Mouse (Mus musculus) thymus, adult 2 months (tissue): Measurements from ENCODE around the gene Gm20388.

Source experiments
- CTCF ChIP-seq: fragments of 200-500 bp; IDR thresholded peaks from 2 replicates; pipeline ENCODE4 v1.5.1; 2012; ENCODE audit warnings: mild to moderate bottlenecking, control low read depth, low read length, moderate library complexity, borderline replicate concordance; ENCODE audit not compliant: control insufficient read depth, poor library complexity, insufficient read depth; ENCODE audit errors: extremely low read depth
- POLR2A ChIP-seq: fragments of 200-500 bp; IDR thresholded peaks from 2 replicates; pipeline ENCODE4 v1.6.1; 2012; ENCODE audit warnings: mild to moderate bottlenecking, low read length, control low read depth, moderate library complexity; ENCODE audit not compliant: control insufficient read depth, poor library complexity, insufficient read depth; ENCODE audit errors: extremely low read depth

DNA sequence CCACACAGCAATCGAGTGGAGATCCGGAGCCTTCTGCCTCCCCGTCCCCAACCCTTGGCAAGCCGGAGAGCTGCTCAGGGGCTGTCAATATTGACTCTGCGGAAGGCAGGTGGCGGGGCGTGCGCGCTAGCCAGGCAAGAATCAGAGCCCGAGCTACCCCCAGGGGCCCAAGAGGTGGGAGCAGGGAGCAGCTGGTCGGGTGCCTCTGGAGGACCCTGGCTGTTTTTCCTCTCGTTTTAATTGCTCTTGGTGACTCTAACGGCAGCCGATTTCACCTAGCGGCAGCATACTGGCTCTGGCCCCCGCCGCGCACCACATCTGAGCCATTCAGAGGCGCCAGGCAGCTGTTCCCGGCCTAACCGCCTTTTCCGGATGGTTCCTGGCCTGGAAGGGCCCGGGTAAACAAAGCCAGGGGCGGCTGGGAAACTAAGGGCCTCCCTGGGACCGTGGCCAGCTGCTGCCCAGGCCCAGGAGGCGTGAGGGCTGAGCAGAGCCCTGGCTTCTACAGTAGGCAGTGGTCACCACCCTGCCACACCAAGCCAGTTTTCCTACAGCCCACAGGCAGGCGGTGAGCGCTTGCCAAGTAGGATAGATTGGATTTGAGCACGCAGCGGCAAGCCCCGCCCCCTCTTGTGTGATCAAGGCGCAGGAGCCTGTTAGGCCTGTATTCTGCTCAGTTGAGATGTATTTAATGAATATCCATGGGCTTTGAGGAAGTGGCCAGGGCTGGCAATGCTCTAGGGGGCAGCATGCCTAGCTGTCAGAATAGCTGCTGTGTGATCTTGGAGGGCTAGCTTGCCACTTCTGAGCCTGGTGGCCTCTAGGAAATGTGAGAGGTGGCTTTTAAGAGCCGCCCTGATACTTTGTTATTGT lies 506.1 kb downstream of the Gm20388 start:
- no peak for TF ChIP-seq POLR2A
- no peak for TF ChIP-seq CTCF
